Mouse (Mus musculus) kidney, adult 2 months (tissue): ENCODE measurements around the gene Btnl2. TPM values are rescaled to one million over a fixed set of nuclear protein-coding genes. Genes with fewer than 3 reads are reported as not detected.
A peak's percentile ranks its signal among the peaks of the same experiment; 100 is the strongest.

Experiments
- DNase-seq: peaks from one replicate; pipeline ENCODE4 v3.0.0; 2021
- H3K27ac ChIP-seq: fragments of 200-500 bp; 2 replicates; pipeline ENCODE4 v1.5.1; 2012; ENCODE audit warnings: low read depth, low read length, control low read depth, inconsistent platforms; ENCODE audit not compliant: insufficient read depth
- H3K27me3 ChIP-seq: fragments of 200-500 bp; replicated peaks from 2 replicates; pipeline ENCODE4 v1.6.1; 2012; ENCODE audit warnings: mild to moderate bottlenecking, moderate library complexity, low read length, inconsistent platforms; ENCODE audit not compliant: control insufficient read depth, insufficient read depth
- H3K36me3 ChIP-seq: fragments of 200-500 bp; 2 replicates; pipeline ENCODE4 v1.6.1; 2012; ENCODE audit warnings: mild to moderate bottlenecking, moderate library complexity, low read length, inconsistent platforms; ENCODE audit not compliant: control insufficient read depth, insufficient read depth
- H3K4me1 ChIP-seq: fragments of 200-500 bp; 2 replicates; pipeline ENCODE4 v1.6.1; 2011; ENCODE audit warnings: low read length; ENCODE audit not compliant: control insufficient read depth, insufficient read depth
- H3K4me3 ChIP-seq: fragments of 200-500 bp; 2 replicates; pipeline ENCODE4 v1.5.1; 2011; ENCODE audit warnings: mild to moderate bottlenecking, low read depth, low read length, control low read depth; ENCODE audit not compliant: insufficient read depth
- CTCF ChIP-seq: fragments of 200-500 bp; conservative IDR thresholded peaks from 2 replicates; pipeline ENCODE4 v1.5.1; 2011; ENCODE audit warnings: low read depth, mild to moderate bottlenecking, control low read depth, low read length, moderate library complexity, mixed read lengths; ENCODE audit not compliant: insufficient read depth, insufficient read length
- POLR2A ChIP-seq: fragments of 200-500 bp; IDR thresholded peaks from one replicate; pipeline ENCODE4 v1.6.1; 2011; ENCODE audit warnings: low read depth, low read length, control low read depth
- WGBS: fragments of 180-500 bp; shearing (Covaris S2); methylation state at CpG from one replicate; pipeline ENCODE4 v1.1.7; 2018; 5-methylcytosine and 5-hydroxymethylcytosine counted together
- polyA plus RNA-seq: library from polyadenylated mRNA; depleted of rRNA; stranded (reverse); fragments of >200 nt; gene quantifications from 2 replicates; pipeline ENCODE4 v1.2.3, GENCODE M21; 2012

Btnl2 gene
- polyA plus RNA-seq, 1 experiment, result 0.11 TPM

DNA sequence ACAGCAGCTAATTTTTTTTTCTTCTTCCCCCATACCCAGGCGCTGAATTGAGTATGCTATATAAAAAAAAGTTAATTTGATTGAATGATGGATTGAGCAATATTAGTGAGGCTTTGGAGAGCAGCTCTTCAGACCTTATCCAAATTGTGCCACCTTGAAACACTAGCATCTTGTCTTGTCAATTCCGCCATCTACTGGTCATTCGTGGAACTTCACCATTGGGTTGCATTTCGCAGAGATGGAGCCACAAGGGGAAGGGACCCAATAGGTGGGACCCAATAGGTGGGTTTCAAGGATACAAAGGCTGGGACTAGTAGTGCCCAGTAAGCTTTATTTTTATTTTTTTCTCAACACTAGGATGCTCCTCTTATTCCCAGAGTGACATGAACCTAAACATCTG, 5.2 kb upstream of the Btnl2 start:
- Histone ChIP-seq H3K27me3 (no peaks in the 10 kb centered on the region), H3K4me3 (no peak overlapping the region), H3K36me3 (no peaks in the 10 kb centered on the region), H3K4me1 (no peaks in the 10 kb centered on the region), H3K27ac (no peak overlapping the region)
- WGBS, result 5% methylated on average over 4 of the region's 4 CpGs
- TF ChIP-seq POLR2A, result no peak
- peak; percentile 74 for TF ChIP-seq CTCF
- peak; percentile 73 for DNase-seq

DNA sequence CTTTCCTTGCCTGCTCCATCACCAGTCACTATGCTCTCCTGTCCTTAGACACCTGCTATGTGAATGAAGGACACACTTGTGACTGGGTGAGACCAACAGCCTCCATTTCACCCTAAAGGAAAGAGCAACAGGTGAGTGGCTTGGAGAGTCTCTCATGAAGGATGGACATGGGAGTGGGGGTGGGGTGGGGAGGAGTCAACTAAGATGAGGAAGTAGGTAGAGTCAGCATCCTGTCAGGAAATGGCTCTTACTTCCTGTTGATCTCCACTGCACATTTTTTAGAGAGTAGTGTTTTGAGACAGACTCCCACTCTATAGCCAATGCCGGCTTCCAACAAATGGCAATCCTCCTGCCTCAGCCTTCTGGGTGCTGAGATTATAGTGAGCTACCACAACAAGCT, 318 bp downstream of the Btnl2 start:
- Histone ChIP-seq H3K27ac (no peak overlapping the region), H3K27me3 (no peaks in the 10 kb centered on the region), H3K4me1 (no peaks in the 10 kb centered on the region), H3K36me3 (no peaks in the 10 kb centered on the region), H3K4me3 (no peak overlapping the region)
- DNase-seq, result no peak
- TF ChIP-seq CTCF, result no peak
- TF ChIP-seq POLR2A, result no peak
- 67% methylated on average over 1 of the region's 1 CpGs for WGBS

DNA sequence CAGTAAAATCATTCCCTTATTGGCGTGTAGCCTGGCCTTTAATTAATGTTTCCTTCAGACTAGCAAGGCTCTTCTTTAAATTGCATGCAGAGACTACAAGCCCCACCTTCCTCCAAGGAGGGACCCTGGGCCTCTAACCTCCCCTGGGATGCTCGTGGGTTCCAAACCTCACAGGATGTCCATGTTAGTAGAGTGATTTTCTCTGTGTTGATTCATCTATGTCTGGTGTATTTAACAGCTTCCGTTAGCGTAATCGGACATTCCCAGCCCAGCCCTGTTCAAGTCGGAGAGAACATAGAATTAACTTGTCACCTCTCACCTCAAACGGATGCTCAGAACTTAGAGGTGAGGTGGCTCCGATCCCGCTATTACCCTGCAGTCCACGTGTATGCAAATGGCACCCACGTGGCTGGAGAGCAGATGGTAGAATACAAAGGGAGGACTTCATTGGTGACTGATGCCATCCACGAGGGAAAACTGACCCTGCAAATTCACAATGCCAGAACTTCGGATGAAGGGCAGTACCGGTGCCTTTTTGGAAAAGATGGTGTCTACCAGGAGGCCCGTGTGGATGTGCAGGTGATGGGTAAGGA, 8.4 kb downstream of the Btnl2 start:
- no peaks in the 10 kb centered on the region for H3K27me3 ChIP-seq
- no peaks in the 10 kb centered on the region for H3K36me3 ChIP-seq
- H3K4me3 ChIP-seq, result no peak overlapping the region
- DNase-seq, result no peak
- H3K27ac ChIP-seq, result no peak overlapping the region
- no peaks in the 10 kb centered on the region for H3K4me1 ChIP-seq
- TF ChIP-seq CTCF, result no peak
- WGBS, result 81% methylated on average over 15 of the region's 15 CpGs

DNA sequence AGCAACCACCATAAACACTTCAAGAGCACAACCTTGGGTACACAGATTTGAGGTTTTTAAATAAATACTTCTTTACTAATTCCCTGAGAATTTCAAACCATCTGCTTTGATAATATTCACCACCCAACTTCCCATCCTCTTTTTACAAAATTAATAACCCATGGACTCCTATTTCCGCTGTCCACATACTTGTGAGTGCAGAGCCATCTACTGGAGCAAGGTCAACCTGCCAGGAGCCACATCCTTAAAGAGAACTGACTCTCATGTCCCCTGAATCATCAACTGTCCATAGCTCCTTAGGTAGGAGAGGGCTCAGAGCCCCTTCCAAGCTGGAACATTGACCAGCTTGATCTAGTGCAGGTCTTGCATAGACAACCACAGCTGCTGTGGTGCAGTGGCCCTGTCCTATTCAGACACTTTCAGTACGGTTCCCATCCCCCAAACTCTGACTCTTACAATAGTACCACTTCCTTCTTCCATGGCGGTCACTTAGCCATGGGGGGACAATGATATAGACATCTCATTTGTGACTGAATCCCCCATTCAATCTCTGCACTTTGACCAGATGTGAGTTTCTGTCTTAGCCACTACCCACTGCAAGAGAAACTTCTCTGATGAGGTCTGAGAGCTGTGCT, 9.2 kb downstream of the Btnl2 start:
- WGBS, result 79% methylated on average over 3 of the region's 3 CpGs
- Histone ChIP-seq H3K27ac (no peak overlapping the region), H3K4me1 (no peaks in the 10 kb centered on the region), H3K4me3 (no peak overlapping the region), H3K36me3 (no peaks in the 10 kb centered on the region), H3K27me3 (no peaks in the 10 kb centered on the region)
- no peak for DNase-seq
- TF ChIP-seq POLR2A, result no peak
- TF ChIP-seq CTCF, result no peak

DNA sequence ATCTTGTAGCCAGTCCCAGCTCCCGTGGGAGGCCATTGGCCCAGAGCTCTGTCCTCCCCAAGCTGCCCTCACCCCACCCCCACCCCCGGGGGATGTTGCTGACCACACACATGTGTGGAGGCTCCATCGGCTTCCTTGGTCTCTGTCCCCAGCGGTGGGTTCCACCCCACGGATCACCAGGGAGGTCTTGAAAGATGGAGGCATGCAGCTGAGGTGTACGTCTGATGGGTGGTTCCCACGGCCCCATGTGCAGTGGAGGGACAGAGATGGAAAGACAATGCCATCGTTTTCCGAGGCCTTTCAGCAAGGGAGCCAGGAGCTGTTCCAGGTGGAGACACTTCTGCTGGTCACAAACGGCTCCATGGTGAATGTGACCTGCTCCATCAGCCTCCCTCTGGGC, 10.4 kb downstream of the Btnl2 start:
- H3K36me3 ChIP-seq, result no peaks in the 10 kb centered on the region
- H3K27me3 ChIP-seq, result no peaks in the 10 kb centered on the region
- DNase-seq, result no peak
- H3K4me3 ChIP-seq, result no peak overlapping the region
- H3K27ac ChIP-seq, result no peak overlapping the region
- no peaks in the 10 kb centered on the region for H3K4me1 ChIP-seq
- TF ChIP-seq POLR2A (no peak), CTCF (no peak)
- 52% methylated on average over 10 of the region's 10 CpGs for WGBS

DNA sequence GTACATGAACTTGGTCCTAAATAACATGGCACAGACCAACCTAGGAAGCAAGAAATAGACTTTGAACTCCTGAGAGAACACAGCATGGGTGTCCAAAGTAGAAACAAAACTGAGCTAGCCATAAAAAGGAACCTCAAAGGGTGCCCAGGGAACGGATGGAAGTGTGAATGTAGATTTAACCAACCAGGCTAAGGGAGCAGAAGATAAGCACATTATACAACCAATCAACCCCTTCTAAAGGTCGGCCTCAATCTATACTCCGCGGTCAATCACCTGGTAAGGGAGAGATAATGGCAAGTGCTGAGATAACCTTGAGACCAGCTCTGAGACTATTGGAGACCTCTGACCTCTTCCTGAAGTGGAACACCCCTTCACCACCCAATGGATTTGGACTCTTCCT, 15.9 kb downstream of the Btnl2 start:
- no peak for TF ChIP-seq CTCF
- TF ChIP-seq POLR2A, result no peak
- 77% methylated on average over 4 of the region's 4 CpGs for WGBS

DNA sequence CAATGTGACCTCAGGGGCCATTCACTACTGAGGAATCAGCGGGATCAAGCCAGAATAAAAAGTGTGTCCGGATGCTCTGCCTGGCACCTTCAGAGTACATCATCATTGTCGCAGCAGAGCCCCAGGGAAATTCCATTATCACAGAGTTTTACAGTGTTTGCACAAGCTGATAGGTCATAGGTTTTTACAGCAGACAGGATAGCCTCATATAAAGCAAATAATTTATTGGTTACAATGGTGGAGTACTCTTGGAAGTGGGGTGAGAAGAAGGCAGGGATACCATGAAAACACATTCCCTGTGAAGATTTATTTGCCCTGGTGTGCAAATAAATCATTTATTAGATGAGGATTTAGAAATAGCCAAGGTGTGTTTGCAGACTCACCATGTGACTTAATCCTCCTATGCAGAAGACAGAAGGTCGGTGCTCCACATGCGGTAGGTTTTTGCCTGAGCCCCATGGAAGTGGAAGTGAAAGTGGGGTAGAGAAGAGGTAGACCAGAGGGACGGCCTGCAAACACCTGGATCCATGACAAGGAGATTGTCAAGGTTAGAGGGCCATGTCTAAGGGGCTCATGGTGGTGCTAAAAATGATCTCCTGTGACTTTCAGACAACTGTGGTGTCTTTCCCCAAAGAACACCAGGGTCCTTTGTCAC, 18.6 kb downstream of the Btnl2 start:
- Histone ChIP-seq H3K27ac (no peak overlapping the region), H3K36me3 (no peaks in the 10 kb centered on the region), H3K27me3 (no peaks in the 10 kb centered on the region), H3K4me1 (no peaks in the 10 kb centered on the region), H3K4me3 (no peak overlapping the region)
- no peak for DNase-seq
- TF ChIP-seq POLR2A, result no peak
- no peak for TF ChIP-seq CTCF
- WGBS, result 62% methylated on average over 6 of the region's 6 CpGs

More for the DNA sequence above, 15.9 kb downstream of the Btnl2 start:
- Histone ChIP-seq H3K4me1 (no peaks in the 10 kb centered on the region), H3K4me3 (no peak overlapping the region), H3K27ac (no peak overlapping the region), H3K36me3 (no peaks in the 10 kb centered on the region), H3K27me3 (no peaks in the 10 kb centered on the region)
- no peak for DNase-seq
